Mouse (Mus musculus) limb, embryonic 12.5 days (tissue): ENCODE results near the gene Fbn1. TPM values are rescaled to one million over a fixed set of nuclear protein-coding genes. Genes with fewer than 3 reads are reported as not detected.

Experiments used
- ATAC-seq: fragments of 200-750 bp; cut with Nextera tagmentation; 2 replicates; pipeline ENCODE4 v1.8.0; 2017; ENCODE audit warnings: low read depth, moderate TSS enrichment; ENCODE audit not compliant: insufficient number of reproducible peaks, insufficient read depth, low FRiP score, low TSS enrichment
- H3K27ac ChIP-seq: fragments of 300-500 bp; sonication (generic); 2 replicates; pipeline ENCODE4 v1.5.1; 2016; ENCODE audit warnings: mild to moderate bottlenecking, moderate library complexity
- H3K27me3 ChIP-seq: fragments of 300-500 bp; sonication (generic); 2 replicates; pipeline ENCODE4 v1.6.1; 2016; ENCODE audit warnings: mild to moderate bottlenecking, moderate library complexity
- H3K36me3 ChIP-seq: fragments of 300-500 bp; sonication (generic); 2 replicates; pipeline ENCODE4 v1.6.1; 2016; ENCODE audit warnings: mild to moderate bottlenecking, moderate library complexity
- H3K4me1 ChIP-seq: fragments of 300-500 bp; sonication (generic); replicated peaks from 2 replicates; pipeline ENCODE4 v1.6.1; 2016
- H3K4me2 ChIP-seq: fragments of 300-500 bp; sonication (generic); 2 replicates; pipeline ENCODE4 v1.6.1; 2016; ENCODE audit warnings: mild to moderate bottlenecking, moderate library complexity
- H3K4me3 ChIP-seq: fragments of 300-500 bp; sonication (generic); replicated peaks from 2 replicates; pipeline ENCODE4 v1.5.1; 2016; ENCODE audit warnings: mild to moderate bottlenecking
- H3K9ac ChIP-seq: fragments of 300-500 bp; sonication (generic); replicated peaks from 2 replicates; pipeline ENCODE4 v1.6.1; 2016; ENCODE audit warnings: mild to moderate bottlenecking, moderate library complexity
- H3K9me3 ChIP-seq: fragments of 300-500 bp; sonication (generic); 2 replicates; pipeline ENCODE4 v1.6.1; 2016; ENCODE audit warnings: mild to moderate bottlenecking, moderate library complexity
- WGBS: fragments of 180-500 bp; shearing (Covaris S2); methylation state at CpG from one replicate; pipeline ENCODE4 v1.1.7; 2016; 5-methylcytosine and 5-hydroxymethylcytosine counted together
- polyA plus RNA-seq: library from polyadenylated mRNA; unstranded; fragments of >200 nt; fragmentation: Nextera tagmentation; extraction: Ambion mirVana; gene quantifications from 2 replicates; pipeline ENCODE4 v1.2.1, GENCODE M21; 2016

The Fbn1 gene
- polyA plus RNA-seq, 1 experiment from 2014 or later = 11.5 TPM

GRCm38 (mm10) chr2:125361661-125362060 is 146.1 kb downstream of the Fbn1 start:
- Histone ChIP-seq H3K4me1 (no peaks in the 10 kb centered on the region), H3K36me3 (peaks cover 65% of the 10 kb centered on the region), H3K9me3 (no peaks in the 10 kb centered on the region), H3K4me3 (no peak overlapping the region), H3K27ac (no peak overlapping the region), H3K9ac (no peak overlapping the region), H3K4me2 (no peak overlapping the region), H3K27me3 (no peaks in the 10 kb centered on the region)
- no peak for ATAC-seq
- 87% methylated on average over 4 of the region's 4 CpGs for WGBS

- Histone ChIP-seq H3K27ac (no peak overlapping the region), H3K4me1 (peaks cover 4% of the 10 kb centered on the region; the same call in 1 of the 2 replicates), H3K36me3 (peaks cover 19% of the 10 kb centered on the region; the same call in 1 of the 2 replicates), H3K4me3 (no peak overlapping the region), H3K27me3 (no peaks in the 10 kb centered on the region), H3K4me2 (no peak overlapping the region), H3K9me3 (no peaks in the 10 kb centered on the region), H3K9ac (no peak overlapping the region)
- ATAC-seq = no peak
- WGBS = 52% methylated on average over 3 of the region's 3 CpGs
Measured at GRCm38 (mm10) chr2:125356486-125356885, 151.3 kb downstream of the Fbn1 start.

DNA sequence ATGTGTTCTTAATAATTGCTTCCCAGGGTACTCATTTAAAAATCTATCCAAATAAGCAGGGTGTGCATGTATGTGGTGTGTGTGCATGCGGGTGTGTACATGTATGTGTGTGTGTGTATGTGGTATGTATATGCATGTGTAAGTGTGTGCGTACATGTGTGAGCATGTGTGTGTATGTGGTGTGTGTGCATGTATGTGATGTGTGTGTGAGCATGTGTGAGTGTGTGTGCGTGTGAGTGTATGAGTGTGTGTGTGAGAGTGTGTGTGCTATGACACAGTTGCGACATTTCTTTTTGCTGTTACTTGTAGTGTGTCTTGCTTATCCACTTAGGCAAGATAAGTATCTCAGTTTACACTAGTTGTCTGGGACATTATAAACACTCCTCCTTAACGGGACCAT is 151.7 kb downstream of the Fbn1 start:
- 71% methylated on average over 5 of the region's 5 CpGs for WGBS
- no peak for ATAC-seq
- Histone ChIP-seq H3K4me3 (no peak overlapping the region), H3K4me1 (peaks cover 4% of the 10 kb centered on the region; the same call in 1 of the 2 replicates), H3K27me3 (no peaks in the 10 kb centered on the region), H3K36me3 (peaks cover 21% of the 10 kb centered on the region; the same call in 1 of the 2 replicates), H3K9me3 (no peaks in the 10 kb centered on the region), H3K4me2 (no peak overlapping the region), H3K27ac (no peak overlapping the region), H3K9ac (no peak overlapping the region)

DNA sequence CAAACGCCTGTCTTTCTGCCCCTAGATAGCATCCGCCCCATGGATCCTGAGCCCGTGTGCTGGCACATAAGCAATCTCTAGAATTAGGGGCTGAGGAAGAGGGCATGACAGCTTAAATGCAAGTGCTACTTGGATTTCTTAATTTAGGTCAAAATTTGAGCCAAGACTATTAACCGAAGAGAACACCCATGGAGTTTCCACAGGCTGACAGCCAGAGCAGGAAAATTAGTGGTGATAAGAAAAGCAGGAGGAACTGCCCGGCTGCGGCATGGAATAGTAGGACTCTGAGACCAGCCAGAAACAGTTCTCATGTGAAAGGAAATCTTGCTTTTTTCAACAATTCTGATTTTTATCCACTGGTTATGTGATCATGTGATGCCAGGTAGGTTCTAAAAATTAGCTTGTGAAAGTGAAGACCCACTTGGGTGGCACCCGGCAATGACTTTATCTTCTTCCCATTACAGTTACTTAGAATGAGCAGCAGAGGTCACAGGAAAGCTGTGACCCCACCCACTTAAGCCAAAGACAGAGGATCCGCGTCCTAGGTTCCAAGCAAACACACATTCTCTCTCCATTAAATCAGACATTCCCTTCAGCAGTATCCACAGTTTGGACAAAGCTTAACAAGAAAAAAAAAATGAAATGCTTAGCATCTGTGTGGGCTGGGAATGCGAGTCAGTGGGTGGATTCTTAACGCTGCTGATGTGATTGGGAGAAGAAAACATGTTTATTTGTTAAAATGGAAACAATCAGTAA is 152.4 kb downstream of the Fbn1 start:
- Histone ChIP-seq H3K36me3 (peaks cover 25% of the 10 kb centered on the region; the same call in 1 of the 2 replicates), H3K9me3 (no peaks in the 10 kb centered on the region), H3K4me2 (no peak overlapping the region), H3K4me1 (peaks cover 4% of the 10 kb centered on the region; the same call in 1 of the 2 replicates), H3K4me3 (no peak overlapping the region), H3K27me3 (no peaks in the 10 kb centered on the region), H3K27ac (no peak overlapping the region), H3K9ac (no peak overlapping the region)
- 59% methylated on average over 11 of the region's 11 CpGs for WGBS
- ATAC-seq = no peak

DNA sequence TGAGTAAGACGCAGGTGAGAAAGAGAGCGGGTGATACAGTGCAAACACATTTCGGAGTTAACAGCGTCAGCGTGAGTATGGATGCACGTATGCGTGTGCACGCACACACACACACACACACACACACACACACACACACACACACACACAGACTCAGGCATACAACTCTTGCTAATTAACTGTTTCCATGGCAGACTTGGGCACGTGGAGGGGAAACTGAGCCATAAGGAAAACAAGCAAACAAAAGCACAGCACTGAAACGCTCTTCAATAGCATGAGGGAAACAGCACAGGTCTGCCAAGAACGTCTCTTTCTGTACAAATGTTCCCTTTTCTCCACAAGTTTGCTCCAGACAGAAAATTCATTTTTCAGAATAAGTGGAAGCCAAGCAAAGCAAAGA is 153.2 kb downstream of the Fbn1 start:
- no peak for ATAC-seq
- H3K27ac ChIP-seq = no peak overlapping the region
- peaks cover 4% of the 10 kb centered on the region; the same call in 1 of the 2 replicates for H3K4me1 ChIP-seq
- peaks cover 26% of the 10 kb centered on the region; the same call in 1 of the 2 replicates for H3K36me3 ChIP-seq
- H3K4me3 ChIP-seq = no peak overlapping the region
- H3K4me2 ChIP-seq = no peak overlapping the region
- no peaks in the 10 kb centered on the region for H3K27me3 ChIP-seq
- H3K9ac ChIP-seq = no peak overlapping the region
- H3K9me3 ChIP-seq = no peaks in the 10 kb centered on the region
- 89% methylated on average over 11 of the region's 11 CpGs for WGBS

DNA sequence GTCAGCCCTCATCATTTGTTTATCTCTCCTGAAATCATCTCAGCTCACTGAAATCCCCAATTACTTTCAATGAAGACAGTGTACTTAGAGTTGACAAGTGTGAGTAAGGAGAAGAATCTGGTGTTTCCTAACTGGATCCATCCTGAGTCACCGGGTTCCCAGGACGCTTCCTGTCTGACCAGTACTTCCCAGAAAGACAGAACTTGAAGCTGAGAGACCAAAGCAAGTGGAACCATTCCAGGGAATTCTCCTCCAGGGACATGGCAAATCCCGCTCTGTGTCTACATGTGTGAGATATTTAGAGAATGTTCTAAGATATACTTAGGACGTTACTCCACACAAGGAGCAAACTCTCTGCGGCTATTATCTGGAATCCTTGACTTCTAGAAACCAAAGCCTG is 158.6 kb downstream of the Fbn1 start:
- Histone ChIP-seq H3K36me3 (peaks cover 49% of the 10 kb centered on the region), H3K4me2 (no peak overlapping the region), H3K9ac (no peak overlapping the region), H3K4me1 (no peaks in the 10 kb centered on the region), H3K9me3 (no peaks in the 10 kb centered on the region), H3K27me3 (no peaks in the 10 kb centered on the region), H3K27ac (no peak overlapping the region), H3K4me3 (no peak overlapping the region)
- no peak for ATAC-seq
- WGBS = 92% methylated on average over 5 of the region's 5 CpGs

- H3K27me3 ChIP-seq = no peaks in the 10 kb centered on the region
- H3K9me3 ChIP-seq = no peaks in the 10 kb centered on the region
- WGBS = 89% methylated on average over 21 of the region's 21 CpGs
- no peak overlapping the region for H3K4me3 ChIP-seq
- H3K4me2 ChIP-seq = no peak overlapping the region
- H3K27ac ChIP-seq = no peak overlapping the region
- no peak overlapping the region for H3K9ac ChIP-seq
- peaks cover 65% of the 10 kb centered on the region for H3K36me3 ChIP-seq
- ATAC-seq = no peak
- no peaks in the 10 kb centered on the region for H3K4me1 ChIP-seq
Measured at GRCm38 (mm10) chr2:125342181-125342950, 165.4 kb downstream of the Fbn1 start.

DNA sequence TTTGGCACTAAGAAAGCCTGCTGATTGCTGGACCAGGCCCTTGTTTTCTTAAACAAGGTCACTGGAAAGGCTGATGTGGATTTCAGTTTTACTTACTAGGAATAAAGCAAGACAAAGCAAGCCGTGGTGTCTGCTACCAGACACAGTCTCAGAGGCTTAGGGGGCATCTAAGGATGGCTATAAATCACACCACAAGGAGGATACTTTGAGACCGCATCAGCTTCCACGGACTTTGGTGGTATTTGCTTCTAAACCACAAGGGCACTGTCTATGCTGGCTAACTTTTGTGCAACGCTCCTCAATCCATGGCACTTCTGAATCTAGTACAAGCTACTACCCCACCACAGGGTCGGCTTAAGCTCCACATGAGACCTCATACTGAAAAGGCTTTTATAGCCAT is 167.4 kb downstream of the Fbn1 start:
- H3K4me2 ChIP-seq = no peak overlapping the region
- no peaks in the 10 kb centered on the region for H3K9me3 ChIP-seq
- H3K4me1 ChIP-seq = no peaks in the 10 kb centered on the region
- peaks cover 79% of the 10 kb centered on the region for H3K36me3 ChIP-seq
- no peaks in the 10 kb centered on the region for H3K27me3 ChIP-seq
- no peak for ATAC-seq
- no peak overlapping the region for H3K4me3 ChIP-seq
- 71% methylated on average over 5 of the region's 5 CpGs for WGBS
- no peak overlapping the region for H3K9ac ChIP-seq
- H3K27ac ChIP-seq = no peak overlapping the region

DNA sequence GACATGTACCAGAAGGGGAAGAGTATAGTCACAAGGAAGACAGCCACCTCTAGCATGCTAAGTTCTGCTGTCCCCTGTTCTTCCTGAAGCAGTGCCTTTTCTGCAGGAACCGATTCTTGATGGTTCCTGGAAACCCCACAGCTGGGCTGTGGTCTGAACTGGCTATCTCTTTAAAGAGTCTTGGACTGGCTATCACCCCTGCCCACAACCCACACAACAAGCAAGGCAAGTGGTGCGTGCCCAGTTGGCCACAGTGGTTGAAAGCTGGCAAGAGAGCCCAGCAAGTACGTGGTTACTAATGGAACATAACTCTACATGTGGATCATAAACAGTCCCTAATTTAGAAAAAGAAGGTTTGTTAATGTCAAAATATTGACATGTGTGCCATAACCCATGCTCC is 170.6 kb downstream of the Fbn1 start:
- no peak for ATAC-seq
- peaks cover 70% of the 10 kb centered on the region for H3K36me3 ChIP-seq
- 91% methylated on average over 3 of the region's 3 CpGs for WGBS

DNA sequence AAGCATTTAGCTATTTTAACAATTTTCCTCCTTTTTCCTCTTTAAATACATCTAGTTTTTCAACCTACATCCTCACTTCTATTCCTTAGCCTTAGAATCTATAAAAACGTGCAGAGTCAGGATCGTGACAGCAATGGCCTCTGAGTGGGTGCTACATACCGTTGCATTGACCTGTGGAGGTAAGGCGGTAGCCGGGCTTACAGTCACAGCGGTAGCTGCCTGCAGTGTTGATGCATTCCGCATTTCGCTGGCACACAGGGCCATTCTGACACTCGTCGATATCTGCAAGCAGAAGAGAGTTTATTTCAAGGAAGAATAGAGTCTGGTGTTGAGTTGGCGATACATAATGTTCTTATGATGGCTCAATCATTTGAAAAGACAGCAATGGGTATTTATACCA is 172.6 kb downstream of the Fbn1 start:
- Histone ChIP-seq H3K9ac (no peak overlapping the region), H3K27me3 (no peaks in the 10 kb centered on the region), H3K27ac (no peak overlapping the region), H3K4me3 (no peak overlapping the region), H3K4me2 (no peak overlapping the region), H3K9me3 (no peaks in the 10 kb centered on the region), H3K36me3 (peaks cover 69% of the 10 kb centered on the region), H3K4me1 (no peaks in the 10 kb centered on the region)
- WGBS = 93% methylated on average over 11 of the region's 11 CpGs
- ATAC-seq = no peak

More for the DNA sequence above, 170.6 kb downstream of the Fbn1 start:
- H3K9me3 ChIP-seq = no peaks in the 10 kb centered on the region
- no peak overlapping the region for H3K4me2 ChIP-seq
- H3K9ac ChIP-seq = no peak overlapping the region
- H3K27me3 ChIP-seq = no peaks in the 10 kb centered on the region
- no peak overlapping the region for H3K27ac ChIP-seq
- no peak overlapping the region for H3K4me3 ChIP-seq
- no peaks in the 10 kb centered on the region for H3K4me1 ChIP-seq

- Histone ChIP-seq H3K9me3 (no peaks in the 10 kb centered on the region), H3K4me3 (no peak overlapping the region), H3K9ac (no peak overlapping the region), H3K4me1 (no peaks in the 10 kb centered on the region), H3K36me3 (peaks cover 63% of the 10 kb centered on the region), H3K27me3 (no peaks in the 10 kb centered on the region), H3K27ac (no peak overlapping the region), H3K4me2 (no peak overlapping the region)
- ATAC-seq = no peak
- WGBS = 78% methylated on average over 4 of the region's 4 CpGs
Measured at GRCm38 (mm10) chr2:125334163-125334562, 173.6 kb downstream of the Fbn1 start.
